Mouse (Mus musculus): Measurements from ENCODE around the gene Trib2.

The Trib2 gene

DNA sequence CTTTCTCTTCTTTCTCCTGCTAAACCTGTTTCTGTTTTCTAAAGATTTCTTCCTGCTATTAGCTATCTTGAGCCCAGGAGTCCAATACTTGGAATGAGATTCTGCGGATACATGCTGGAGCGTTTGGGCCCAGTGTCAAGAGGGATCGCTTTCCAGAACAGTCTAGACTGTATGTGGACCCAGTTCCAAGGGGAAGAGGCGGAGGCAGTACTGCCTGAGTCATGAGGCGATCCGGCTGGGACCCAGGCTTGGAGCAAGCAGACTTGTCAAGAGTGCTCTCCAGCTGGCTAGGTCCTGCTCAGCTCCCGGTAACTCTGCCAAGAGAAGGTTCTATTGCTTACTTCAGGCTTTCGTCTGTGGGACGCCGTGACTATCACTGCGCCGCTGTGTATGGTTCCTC is 50.7 kb downstream of the Trib2 start:
- DNase-seq (ENCODE audit: low spot score in 2 of 2), result peak; percentile 38 to 74

DNA sequence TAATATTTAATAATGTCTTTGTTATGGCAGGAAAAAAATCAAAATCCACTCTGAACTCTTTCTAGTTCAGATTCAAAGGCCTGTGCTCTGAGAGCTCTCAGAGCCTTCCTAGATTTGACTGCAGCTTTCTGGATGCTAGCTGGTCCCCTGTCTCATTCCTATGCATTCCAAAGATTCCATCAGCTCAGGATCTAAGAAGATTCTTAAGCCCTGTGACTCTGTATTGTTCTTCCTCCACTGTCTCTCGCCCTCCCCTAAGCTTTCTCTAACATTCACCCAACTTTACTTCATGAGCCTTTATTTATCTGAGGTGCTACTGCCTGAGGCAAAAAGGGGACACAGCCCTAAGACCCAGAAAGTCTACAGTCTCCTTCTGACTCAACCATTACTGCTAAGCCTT is 51.5 kb downstream of the Trib2 start:
- DNase-seq (ENCODE audit: low spot score in 2 of 2), result no peak

DNA sequence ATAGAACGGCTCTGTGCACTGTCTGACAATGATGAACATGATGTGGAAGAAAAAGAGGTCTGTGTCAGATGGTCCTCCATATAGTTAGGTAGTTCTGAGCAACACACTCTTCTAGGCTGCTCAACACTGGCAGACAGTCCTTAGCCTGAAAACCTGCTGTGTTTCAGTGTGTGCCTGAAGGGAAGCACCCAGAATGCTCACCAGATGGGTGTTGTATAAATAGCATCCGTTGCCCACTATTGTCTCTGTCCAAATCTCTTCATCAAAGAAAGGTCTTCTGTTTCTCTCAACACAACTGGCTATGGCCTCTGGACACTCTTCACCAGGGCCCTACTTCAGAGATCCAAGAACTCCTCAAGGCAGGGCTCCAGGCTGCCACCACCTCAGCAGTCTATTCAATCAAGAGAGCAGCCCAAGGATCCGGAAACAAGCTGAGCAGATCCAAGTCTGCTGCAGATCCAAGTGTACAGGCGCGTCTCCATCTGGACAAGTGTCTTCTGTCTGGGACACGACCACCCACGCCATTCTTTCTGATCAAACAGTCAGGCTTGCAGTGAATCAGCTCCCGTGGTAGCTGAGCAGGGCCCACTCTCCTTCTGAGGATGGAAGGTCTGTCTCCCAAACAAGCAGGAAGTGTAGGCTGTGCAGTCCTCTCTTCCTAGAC is 55.1 kb downstream of the Trib2 start:
- DNase-seq (ENCODE audit: low spot score in 2 of 2), result no peak

DNA sequence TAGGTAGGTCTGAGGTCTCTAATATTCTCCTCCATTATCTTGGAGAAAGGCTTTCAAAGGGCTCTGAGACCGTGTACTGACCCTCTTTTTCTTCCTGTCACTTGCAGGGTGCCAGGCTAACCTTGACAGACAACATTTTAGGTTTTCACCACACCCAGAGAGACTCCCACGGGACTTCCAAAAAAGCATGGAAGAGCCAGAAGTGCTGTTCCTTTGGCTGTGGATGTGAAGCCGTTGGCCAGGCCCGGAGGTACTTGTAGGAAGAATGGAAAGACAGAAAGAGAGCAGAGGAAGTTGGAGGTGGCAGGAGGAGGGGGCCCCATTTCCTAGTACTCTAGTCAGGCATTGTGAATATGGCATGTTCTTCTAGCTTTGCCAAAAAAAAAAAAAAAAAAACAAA is 56.0 kb downstream of the Trib2 start:
- no peak for DNase-seq (ENCODE audit: low spot score in 2 of 2)

DNA sequence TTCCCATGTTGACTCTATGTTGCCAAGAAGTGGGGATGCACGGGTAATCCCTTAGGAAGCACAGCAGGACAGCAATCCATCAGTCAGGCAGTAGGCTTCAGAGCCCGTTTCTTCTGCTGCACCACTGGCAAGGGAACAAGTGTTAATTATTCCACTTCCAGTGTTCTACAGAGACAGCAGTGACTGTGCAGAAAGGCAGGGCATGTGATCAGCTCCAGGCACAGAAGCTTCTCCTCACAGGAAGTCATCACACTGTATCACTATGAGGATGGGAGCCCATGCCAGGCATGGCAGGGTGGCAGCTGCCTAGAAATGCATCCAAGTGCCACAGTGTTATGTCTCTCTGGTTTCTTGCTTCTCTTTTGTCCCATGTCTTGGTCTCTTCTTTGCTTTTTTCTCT is 57.9 kb downstream of the Trib2 start:
- DNase-seq (ENCODE audit: low spot score in 2 of 2), result no peak

DNA sequence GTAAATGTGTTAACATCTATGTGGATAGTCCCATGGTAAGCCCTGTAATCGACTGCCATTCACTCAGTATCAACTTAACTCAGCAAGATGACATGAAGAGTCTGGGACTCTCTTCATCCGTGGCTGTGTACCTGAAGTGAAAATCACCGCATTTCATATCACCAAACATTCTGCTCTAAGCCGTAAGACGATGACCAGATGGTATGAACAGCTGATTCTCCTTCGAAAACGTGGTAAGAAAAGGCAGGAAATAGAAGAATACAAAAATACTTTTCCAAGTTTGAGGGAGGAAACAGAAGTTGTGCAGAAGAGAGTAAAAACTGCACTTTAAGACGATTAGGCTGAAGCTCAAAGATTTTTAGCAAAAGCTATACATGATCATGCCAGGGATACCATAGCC is 59.4 kb downstream of the Trib2 start:
- no peak for DNase-seq (ENCODE audit: low spot score in 2 of 2)

DNA sequence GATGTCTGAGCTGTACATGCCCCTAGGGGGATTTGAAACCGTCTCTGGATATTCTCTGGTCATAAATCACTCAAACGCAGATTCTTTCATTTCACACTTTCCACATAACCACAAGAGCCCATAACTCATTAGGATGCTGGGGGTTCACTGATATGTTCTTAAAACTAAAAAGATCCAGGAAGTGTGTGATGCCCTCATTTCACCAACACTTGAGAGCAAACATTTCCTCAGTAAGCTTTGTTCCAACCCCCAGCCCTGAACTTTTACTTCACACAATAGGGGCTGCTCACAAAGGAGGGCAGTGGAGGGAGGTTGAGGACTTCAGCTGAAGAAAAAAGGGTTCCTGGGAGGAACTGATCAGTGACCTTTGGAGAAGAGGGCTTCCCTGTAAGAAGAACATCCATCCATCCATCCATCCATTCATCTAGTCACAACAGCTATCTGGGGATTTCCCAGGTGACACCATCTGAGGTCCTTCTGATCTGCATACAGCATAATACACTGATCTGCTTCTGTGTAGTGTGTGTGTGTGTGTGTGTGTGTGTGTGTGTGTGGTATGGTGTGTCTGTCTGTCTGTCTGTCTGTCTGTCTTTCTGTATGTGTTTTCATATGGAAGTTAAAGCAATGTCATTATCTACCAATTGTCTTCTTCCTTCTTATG is 61.6 kb downstream of the Trib2 start:
- no peak for DNase-seq (ENCODE audit: low spot score in 2 of 2)

DNA sequence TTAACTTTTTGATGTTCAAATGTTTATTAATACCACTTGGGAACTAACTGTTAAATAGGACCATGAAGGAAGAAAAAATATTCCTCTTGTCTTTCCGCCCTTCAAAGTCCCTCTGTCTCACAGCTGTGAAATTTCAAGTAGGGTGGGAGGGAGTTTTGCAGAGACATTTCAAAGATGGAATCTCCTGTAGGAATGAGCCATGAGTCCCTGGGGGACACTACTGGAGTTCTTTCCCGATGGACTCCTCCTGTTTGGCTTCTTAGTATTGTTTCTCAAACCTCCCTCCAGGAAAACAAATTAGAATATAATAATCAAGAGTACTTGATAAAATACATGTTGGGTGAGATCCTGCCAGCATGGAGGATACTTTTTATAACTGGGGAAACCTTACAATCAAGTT is 62.1 kb downstream of the Trib2 start:
- DNase-seq (ENCODE audit: low spot score in 2 of 2), result no peak

DNA sequence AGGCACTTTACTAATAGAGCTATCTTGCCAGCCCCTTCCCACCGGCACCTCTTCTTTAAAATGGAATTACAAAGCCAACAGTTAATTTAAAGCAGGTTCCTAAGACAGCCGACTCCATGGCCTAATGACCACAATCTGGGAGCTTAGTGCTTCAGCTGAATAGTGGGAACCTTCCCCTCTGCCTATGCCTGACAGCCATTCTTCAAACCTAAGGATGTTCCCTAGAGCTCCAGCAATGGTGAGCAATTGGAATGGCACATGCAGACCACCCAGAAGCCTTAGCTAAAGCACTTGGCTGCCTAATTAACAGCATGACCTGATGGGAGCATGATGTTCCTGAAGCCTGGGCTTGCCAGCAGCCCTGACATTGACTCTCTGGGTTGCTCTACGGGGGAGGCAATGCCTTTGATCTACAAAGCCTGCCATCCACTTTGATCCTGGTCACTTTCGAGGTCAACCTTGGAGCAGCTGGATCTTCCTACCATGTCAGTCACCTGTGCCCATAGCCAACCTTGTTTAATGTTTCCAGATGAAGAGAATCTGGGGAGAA is 67.0 kb downstream of the Trib2 start:
- no peak for DNase-seq (ENCODE audit: low spot score in 2 of 2)

DNA sequence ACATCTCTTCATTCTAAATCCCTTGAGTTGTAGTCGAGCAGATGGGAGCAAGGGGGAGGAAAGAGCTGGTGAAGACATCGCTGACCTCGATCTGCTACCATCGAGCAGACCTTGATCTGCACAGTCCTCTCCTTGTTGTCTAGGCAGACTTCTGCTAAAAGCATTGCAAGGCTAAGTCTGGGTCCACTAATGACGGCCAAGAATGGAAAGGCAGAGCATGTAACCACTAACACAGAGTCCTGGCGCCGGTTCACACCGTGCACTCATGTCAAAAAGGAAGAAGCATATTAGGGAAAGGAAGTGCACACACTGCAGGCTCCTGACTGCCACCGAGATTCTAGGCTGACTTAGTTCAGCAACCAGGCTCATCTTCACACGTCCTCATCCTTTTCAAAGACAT is 71.0 kb downstream of the Trib2 start:
- no peak for DNase-seq (ENCODE audit: low spot score in 2 of 2)
